Mouse (Mus musculus) kidney, postnatal 36 days (tissue): ENCODE measurements around the gene Olfr845.

ENCODE experiments used
- DNase-seq, 2 experiments: peaks; one replicate each; pipeline ENCODE4 v3.0.0; 2021 to 2022; ENCODE audit warnings: mixed read lengths in 2 of 2

Gene Olfr845

GRCm38 (mm10) chr9:19336157-19336556 is at the start of gene Olfr845:
Gene Olfr845 (plus strand): TSS chr9:19336457.
- DNase-seq, result no peak

- DNase-seq, result no peak
Measured at GRCm38 (mm10) chr9:19316047-19316446, 20.2 kb upstream of the Olfr845 start, which contains the start of gene Olfr844. Gene Olfr844 (plus strand): TSS chr9:19316347.

GRCm38 (mm10) chr9:19363905-19364304 is 27.6 kb downstream of the Olfr845 start, which contains the start of gene Olfr846:
Gene Olfr846 (minus strand): TSS chr9:19364005.
- no peak for DNase-seq

DNA sequence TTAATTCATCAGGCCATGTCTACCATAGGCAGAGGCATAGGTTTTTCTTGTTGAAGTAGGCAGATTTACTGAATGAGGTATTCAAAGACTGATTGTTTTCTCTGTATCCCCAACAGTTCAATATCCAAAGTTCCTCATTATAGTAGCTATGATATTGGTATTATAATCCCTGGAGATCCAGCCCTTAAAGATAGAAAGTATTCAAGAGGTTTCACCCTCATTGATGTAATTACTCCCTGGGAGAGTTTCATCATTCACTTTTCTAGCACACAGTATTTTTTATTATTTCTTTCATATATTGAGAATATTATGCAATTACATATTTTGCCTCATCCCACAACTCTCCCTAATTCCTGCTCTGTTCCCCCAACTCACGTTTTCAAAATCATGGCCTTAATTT is 42.3 kb downstream of the Olfr845 start, which contains the start of gene Olfr847:
Olfr847 (minus strand) TSS at position 101 of the 400 bp plus-strand sequence.
- no peak for DNase-seq
